In the genomic region with DNA sequence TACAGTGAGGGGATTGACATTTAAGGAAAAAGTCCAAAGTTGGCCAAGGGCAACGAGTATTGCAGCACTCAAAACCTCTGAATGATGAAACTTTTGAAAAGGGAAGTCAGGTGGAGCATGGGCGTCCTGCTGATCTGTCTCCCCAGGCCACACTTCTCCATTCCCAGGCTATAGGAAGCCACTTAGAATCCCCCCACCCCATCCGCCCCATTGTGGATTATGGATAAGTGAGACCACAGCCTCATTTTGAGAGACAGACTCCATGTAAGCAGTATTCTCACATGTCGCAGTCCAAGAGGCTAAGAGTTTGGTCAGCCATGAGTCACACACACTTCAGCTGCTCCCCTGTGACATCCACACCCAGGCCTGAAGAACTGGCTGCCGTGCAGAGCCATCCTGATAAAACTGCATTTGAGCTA, we compare ENCODE assay signal across 10 mouse cellular contexts. TPM values are rescaled to one million over a fixed set of nuclear protein-coding genes. Genes with fewer than 3 reads are reported as not detected.
A peak's percentile ranks its signal among the peaks of the same experiment; 100 is the strongest.
DNase-seq lines count a peak whose midpoint lies in the region; ATAC-seq and TF ChIP-seq lines count a peak whose summit lies in the region.
"Had no signal": no experiment of that assay in that cellular context is flagged by ENCODE, and none has a peak within 500 bp of the region (broad histone marks: within the 10 kb centered on the region; RNA-seq: fewer than 3 reads in every experiment).

No protein-coding gene starts in this region.

- H3K27ac ChIP-seq in CH12.LX (ENCODE audit: insufficient read depth, low read depth) = peak overlapping the region; percentile 8; the same call in 1 of the 2 replicates
- no peak overlapping the region for H3K27ac ChIP-seq in hindbrain, embryonic 14.5 days

- no peak overlapping the region for H3K4me3 ChIP-seq in CH12.LX (replicated peaks in 1 of 3; ENCODE audit: low read depth in 2 of 3, low read length in 2 of 3, poor library complexity in 1 of 3)
- H3K4me3 ChIP-seq in hindbrain, embryonic 14.5 days (replicated peaks; ENCODE audit: low read length) = no peak overlapping the region
- H3K4me3 ChIP-seq: forebrain, embryonic 10.5 days; liver, embryonic 13.5 days had no signal

- no peaks in the 10 kb centered on the region for H3K9me3 ChIP-seq in CH12.LX (replicated peaks; ENCODE audit: low read length)
- H3K9me3 ChIP-seq in hindbrain, embryonic 14.5 days (ENCODE audit: control insufficient read depth, low read length) = no peaks in the 10 kb centered on the region
- H3K9me3 ChIP-seq: forebrain, embryonic 10.5 days; liver, embryonic 13.5 days had no signal

- in situ Hi-C loops in CH12.LX (cut with MboI; ENCODE audit: low pct_ligation_motif_present, low pct_unique_long_range_greater_than_20kb, low sequenced_read_pairs) = no loop called here

- peaks cover 12 to 25% of the 10 kb centered on the region in 2 experiments for H3K4me1 ChIP-seq in CH12.LX (ENCODE audit: control insufficient read depth in 1 of 2, insufficient read depth in 2 of 2)
- H3K4me1 ChIP-seq in hindbrain, embryonic 14.5 days (replicated peaks; ENCODE audit: control insufficient read depth, insufficient read depth, low read length) = no peaks in the 10 kb centered on the region

- H3K9ac ChIP-seq in CH12.LX (ENCODE audit: insufficient read depth, low read depth) = no peak overlapping the region
- H3K9ac ChIP-seq in hindbrain, embryonic 14.5 days = no peak overlapping the region
- H3K9ac ChIP-seq: liver, embryonic 13.5 days had no signal

- no peak for TF ChIP-seq RAD21 in CH12.LX (IDR thresholded peaks at IDR 0.05; ENCODE audit: low read depth, low read length)

- TF ChIP-seq EP300 in CH12.LX (IDR thresholded peaks at IDR 0.05; ENCODE audit: low read length) = no peak

- 89% methylated on average over 5 of the region's 5 CpGs for WGBS in hindbrain, embryonic 14.5 days

- H3K36me3 ChIP-seq in CH12.LX (replicated peaks in 1 of 2; ENCODE audit: control insufficient read depth in 1 of 2, insufficient read depth in 1 of 2, low read length in 1 of 2) = no peaks in the 10 kb centered on the region
- H3K36me3 ChIP-seq in hindbrain, embryonic 14.5 days (replicated peaks; ENCODE audit: control insufficient read depth, insufficient read depth) = no peaks in the 10 kb centered on the region
- H3K36me3 ChIP-seq: forebrain, embryonic 10.5 days; liver, embryonic 13.5 days had no signal

- no peak for TF ChIP-seq CTCF in CH12.LX (conservative IDR thresholded peaks at IDR 0.05 in 1 of 2, IDR thresholded peaks at IDR 0.05 in 1 of 2; ENCODE audit: low read depth in 2 of 2, low read length in 2 of 2)

- peak; percentile 29 for DNase-seq in CH12.LX (ENCODE audit: extremely low read depth)
- peak; percentile 58 for DNase-seq in adipocyte (ENCODE audit: low spot score)
- DNase-seq in heart, adult 8-10 months (ENCODE audit: low spot score) = peak; percentile 47
- no peak for DNase-seq in spleen, postnatal 4 days (ENCODE audit: low spot score in 2 of 2)
- no peak for DNase-seq in cerebellum, postnatal 36 days
- DNase-seq in hindbrain, embryonic 14.5 days (ENCODE audit: low spot score) = no peak
- DNase-seq: kidney, adult 8-10 months; liver, embryonic 13.5 days had no signal

- dilution Hi-C loops in CH12.LX (cut with MboI; ENCODE audit: extremely low pct_ligation_motif_present, extremely low pct_unique_long_range_greater_than_20kb, low sequenced_read_pairs) = no loop called here

- no peaks in the 10 kb centered on the region for H3K27me3 ChIP-seq in CH12.LX (replicated peaks)
- H3K27me3 ChIP-seq in hindbrain, embryonic 14.5 days (ENCODE audit: control insufficient read depth, insufficient read depth, low read length) = no peaks in the 10 kb centered on the region
- H3K27me3 ChIP-seq: liver, embryonic 13.5 days had no signal

- no peaks in the 10 kb centered on the region for H3K79me2 ChIP-seq in CH12.LX (replicated peaks; ENCODE audit: control insufficient read depth, extremely low read depth, insufficient read depth, poor library complexity, severe bottlenecking)

- no peak overlapping the region for H3K4me2 ChIP-seq in CH12.LX (ENCODE audit: insufficient read depth, low read depth, poor library complexity, severe bottlenecking)
- no peak overlapping the region for H3K4me2 ChIP-seq in hindbrain, embryonic 14.5 days (replicated peaks)
- H3K4me2 ChIP-seq: liver, embryonic 13.5 days had no signal

- no peak for TF ChIP-seq POLR2A in CH12.LX (IDR thresholded peaks at IDR 0.05; ENCODE audit: low read depth, low read length)

- ATAC-seq in megakaryocyte progenitor cell, adult 5-6 weeks (replicated peaks; ENCODE audit: poor library complexity) = peak; percentile 84
- no peak for ATAC-seq in hindbrain, embryonic 14.5 days (ENCODE audit: low FRiP score)

TF ChIP-seq in CH12.LX, 34 proteins besides CTCF, POLR2A, EP300 and RAD21:
- TF ChIP-seq JUND (conservative IDR thresholded peaks at IDR 0.05; ENCODE audit: low read depth, low read length) = no peak
- TF ChIP-seq ZMIZ1 (IDR thresholded peaks at IDR 0.05; ENCODE audit: low read depth, low read length) = no peak
- no peak for TF ChIP-seq ELF1 (IDR thresholded peaks at IDR 0.05; ENCODE audit: low read depth, low read length)
- no peak for TF ChIP-seq MAX (IDR thresholded peaks at IDR 0.05; ENCODE audit: low read length)
- 0 out of 2 replicates have a peak, but pooled peaks have one; percentile 28 for TF ChIP-seq MAZ (IDR thresholded peaks at IDR 0.05; ENCODE audit: low read depth, low read length)
- no peak for TF ChIP-seq USF2 (conservative IDR thresholded peaks at IDR 0.05; ENCODE audit: low read depth, low read length)

RNA-seq across cellular contexts. Expression of gene Nfe2l2, which starts 26.8 kb away (rescaled TPM):
- total RNA-seq in CH12.LX (2012; rRNA removed) (11.6 and 13.9 TPM in 2 replicates), CH12.LX (2014; rRNA removed) (21.7 and 23.3 TPM in 2 replicates)
- 32.6 and 35.5 TPM in 2 replicates for polyA plus RNA-seq in CH12.LX (2012; ENCODE audit: insufficient read length, low read depth)
- total RNA-seq in heart, adult 8-10 months (2022) = 10 to 100 TPM; 57.9 to 75.1 (median 64.5) TPM
- total RNA-seq in megakaryocyte progenitor cell, adult 5-6 weeks (2015) = 117 and 119 TPM in 2 replicates
- 59.4 and 69.2 TPM in 2 replicates for total RNA-seq in megakaryocyte progenitor cell, adult 5-6 weeks (2017)
- 11.2 and 14.5 TPM in 2 replicates for polyA plus RNA-seq in hindbrain, embryonic 14.5 days (2014; fragmentation: Nextera tagmentation; extraction: Ambion mirVana)

Comparison
In these comparisons a context has a peak if more than half of its experiments do, and no peak if none do; other contexts are left out.
1. DNase-seq: peak in CH12.LX (single experiment), adipocyte (single experiment) and heart, adult 8-10 months (single experiment); none in spleen, postnatal 4 days (0 of 2), cerebellum, postnatal 36 days (0 of 2) and hindbrain, embryonic 14.5 days (single experiment).